Mouse (Mus musculus) heart, embryonic 15.5 days (tissue): Measurements from ENCODE around the gene Chd8. TPM values are rescaled to one million over a fixed set of nuclear protein-coding genes. Genes with fewer than 3 reads are reported as not detected.
"Not testable (repeated sequence)": the region's sequence is repeated elsewhere in the genome, so short reads cannot be mapped to it uniquely, and the experiment has no call there.

Experiments used
- ATAC-seq: fragments of 200-750 bp; cut with Nextera tagmentation; replicated peaks from 2 replicates; pipeline ENCODE4 v1.8.0; 2017; ENCODE audit warnings: low read depth, moderate TSS enrichment; ENCODE audit not compliant: insufficient number of reproducible peaks, insufficient read depth, low FRiP score
- H3K27ac ChIP-seq: fragments of 300-500 bp; sonication (generic); 2 replicates; pipeline ENCODE4 v1.5.1; 2015; ENCODE audit warnings: mild to moderate bottlenecking, inconsistent platforms
- H3K27me3 ChIP-seq: fragments of 300-500 bp; sonication (generic); 2 replicates; pipeline ENCODE4 v1.6.1; 2015; ENCODE audit warnings: inconsistent platforms
- H3K36me3 ChIP-seq: fragments of 300-500 bp; sonication (generic); 2 replicates; pipeline ENCODE4 v1.6.1; 2015; ENCODE audit warnings: mild to moderate bottlenecking, inconsistent platforms
- H3K4me1 ChIP-seq: fragments of 300-500 bp; sonication (generic); replicated peaks from 2 replicates; pipeline ENCODE4 v1.6.1; 2015; ENCODE audit warnings: inconsistent platforms
- H3K4me2 ChIP-seq: fragments of 300-500 bp; sonication (generic); 2 replicates; pipeline ENCODE4 v1.6.1; 2015; ENCODE audit warnings: inconsistent platforms, mild to moderate bottlenecking, moderate library complexity
- H3K4me3 ChIP-seq: fragments of 300-500 bp; sonication (generic); 2 replicates; pipeline ENCODE4 v1.5.1; 2015; ENCODE audit warnings: mild to moderate bottlenecking, inconsistent platforms
- H3K9ac ChIP-seq: fragments of 300-500 bp; sonication (generic); 2 replicates; pipeline ENCODE4 v1.6.1; 2015; ENCODE audit warnings: mild to moderate bottlenecking, inconsistent platforms
- H3K9me3 ChIP-seq: fragments of 300-500 bp; sonication (generic); replicated peaks from 2 replicates; pipeline ENCODE4 v1.6.1; 2016; ENCODE audit warnings: inconsistent platforms
- WGBS: fragments of 180-500 bp; shearing (Covaris S2); methylation state at CpG from one replicate; pipeline ENCODE4 v1.1.7; 2015; ENCODE audit warnings: mixed read lengths; 5-methylcytosine and 5-hydroxymethylcytosine counted together
- polyA plus RNA-seq: library from polyadenylated mRNA; unstranded; fragments of >200 nt; fragmentation: Nextera tagmentation; extraction: Ambion mirVana; gene quantifications from 2 replicates; pipeline ENCODE4 v1.2.1, GENCODE M21; 2015

Chd8 gene
- polyA plus RNA-seq = 17.2 and 22.1 TPM in 2 replicates

DNA sequence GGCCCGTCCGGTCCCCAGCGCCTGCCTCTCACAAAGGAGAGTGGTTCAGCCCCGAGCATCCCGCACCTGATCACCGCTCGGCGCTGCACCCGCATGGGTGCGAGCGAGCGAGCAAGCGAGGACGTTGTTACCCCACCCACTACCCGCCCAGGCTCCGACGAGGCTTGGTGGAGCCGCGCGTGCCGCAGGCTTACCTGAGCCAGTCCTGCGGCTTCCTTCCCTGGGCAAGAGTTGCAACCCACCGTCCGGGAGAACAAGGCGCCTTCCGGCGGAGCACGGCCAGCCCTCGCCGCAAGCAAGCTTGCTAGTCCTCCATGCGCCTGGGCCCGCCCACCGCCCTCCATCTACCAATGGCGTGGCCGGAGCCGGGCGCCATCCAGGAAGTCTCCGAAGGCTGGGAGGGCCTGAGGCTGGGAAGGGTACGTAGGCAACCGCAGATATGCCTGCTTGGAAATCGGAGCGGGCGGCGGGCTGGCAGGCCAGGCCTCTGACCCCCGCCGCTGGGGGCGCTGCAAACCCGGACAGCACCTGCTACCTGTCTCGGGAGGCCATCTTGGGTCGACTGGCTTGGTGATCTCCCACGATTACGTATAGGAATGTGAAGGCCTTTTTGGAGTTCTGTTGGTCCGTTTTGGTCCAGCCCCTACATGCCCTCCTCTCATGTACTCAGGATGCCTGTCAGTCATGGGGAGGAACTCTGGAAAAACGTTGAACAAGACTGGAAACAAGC, at the start of gene Chd8:
Chd8 (minus strand) TSS at position 297 of the 730 bp plus-strand sequence.
- no peaks in the 10 kb centered on the region for H3K9me3 ChIP-seq
- no peaks in the 10 kb centered on the region for H3K27me3 ChIP-seq
- H3K4me1 ChIP-seq = peaks cover 9% of the 10 kb centered on the region
- peak within 1 kb of the TSS; percentile 95 for H3K4me3 ChIP-seq
- H3K4me2 ChIP-seq = peak within 1 kb of the TSS; percentile 78
- peak; percentile 100 for ATAC-seq
- H3K9ac ChIP-seq = peak within 1 kb of the TSS; percentile 90
- peaks cover 6% of the 10 kb centered on the region; the same call in 1 of the 2 replicates for H3K36me3 ChIP-seq
- under 1% methylated on average over 54 of the region's 54 CpGs for WGBS
- peak within 1 kb of the TSS; percentile 94 for H3K27ac ChIP-seq

DNA sequence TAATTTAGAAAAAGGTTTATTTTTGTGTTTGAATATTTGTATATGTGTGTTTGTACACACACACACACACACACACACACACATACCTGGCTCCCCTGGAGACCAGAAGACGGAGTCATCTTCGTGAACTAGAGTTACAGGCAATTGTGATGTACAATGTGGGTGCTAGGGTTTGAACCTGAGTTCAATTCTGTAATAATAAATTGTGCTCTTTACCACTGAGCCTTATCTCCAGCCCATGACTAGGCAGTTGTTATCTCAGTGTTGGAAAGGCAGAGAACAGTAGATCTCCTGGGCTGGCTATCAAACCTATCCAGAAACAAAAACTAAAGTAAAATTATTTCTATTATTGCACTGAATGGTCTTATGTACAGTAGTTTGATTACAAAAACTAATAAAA, 48.5 kb upstream of the Chd8 start:
- 95% methylated on average over 2 of the region's 2 CpGs for WGBS
- peaks cover 4% of the 10 kb centered on the region; the same call in 1 of the 2 replicates for H3K36me3 ChIP-seq
- no peak for ATAC-seq
- H3K4me3 ChIP-seq = no peak overlapping the region
- H3K9ac ChIP-seq = no peak overlapping the region
- H3K4me2 ChIP-seq = no peak overlapping the region
- peaks cover 4% of the 10 kb centered on the region for H3K4me1 ChIP-seq
- H3K9me3 ChIP-seq = no peaks in the 10 kb centered on the region
- no peak overlapping the region for H3K27ac ChIP-seq
- no peaks in the 10 kb centered on the region for H3K27me3 ChIP-seq

DNA sequence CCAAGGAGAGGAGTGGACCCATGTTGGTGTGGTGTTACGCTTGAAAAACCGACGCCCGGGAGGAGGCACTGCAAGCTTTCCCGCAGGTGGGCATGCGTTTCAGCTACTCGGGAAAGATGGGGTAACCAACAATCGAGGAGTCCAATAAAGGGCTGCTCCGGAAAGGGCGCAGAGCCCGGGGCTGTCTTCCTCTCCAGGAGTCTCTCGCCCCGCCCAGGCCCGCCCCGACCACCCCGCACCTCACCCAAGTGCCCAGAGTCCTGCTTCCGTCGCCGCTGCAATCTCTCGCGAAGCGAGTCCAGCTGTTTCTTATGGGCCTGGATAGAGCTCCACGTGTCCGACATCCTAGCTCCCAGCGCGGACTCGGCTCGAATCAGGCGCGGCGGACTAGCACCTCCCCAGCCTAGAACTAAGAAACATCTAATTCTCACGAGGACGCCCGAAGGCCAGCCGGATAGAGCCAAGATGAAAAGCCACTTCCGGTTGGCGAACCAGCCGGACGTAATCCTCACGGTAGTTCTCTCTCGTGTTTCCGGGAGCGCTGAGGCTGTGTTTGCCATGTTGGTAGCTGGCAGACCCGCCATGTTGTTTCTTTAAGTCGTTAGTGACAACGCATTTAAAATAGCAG, 47.2 kb upstream of the Chd8 start, which contains the start of gene Mettl3:
Mettl3 (minus strand) TSS at position 485 of the 628 bp plus-strand sequence.
- WGBS = under 1% methylated on average over 46 of the region's 46 CpGs
- Histone ChIP-seq H3K9me3 (no peaks in the 10 kb centered on the region), H3K27me3 (no peaks in the 10 kb centered on the region), H3K4me1 (peaks cover 4% of the 10 kb centered on the region), H3K27ac (peak within 1 kb of the TSS; percentile 90), H3K9ac (peak within 1 kb of the TSS; percentile 64), H3K36me3 (peaks cover 7% of the 10 kb centered on the region), H3K4me3 (peak within 1 kb of the TSS; percentile 69), H3K4me2 (peak within 1 kb of the TSS; percentile 69)
- ATAC-seq = peak; percentile 93

DNA sequence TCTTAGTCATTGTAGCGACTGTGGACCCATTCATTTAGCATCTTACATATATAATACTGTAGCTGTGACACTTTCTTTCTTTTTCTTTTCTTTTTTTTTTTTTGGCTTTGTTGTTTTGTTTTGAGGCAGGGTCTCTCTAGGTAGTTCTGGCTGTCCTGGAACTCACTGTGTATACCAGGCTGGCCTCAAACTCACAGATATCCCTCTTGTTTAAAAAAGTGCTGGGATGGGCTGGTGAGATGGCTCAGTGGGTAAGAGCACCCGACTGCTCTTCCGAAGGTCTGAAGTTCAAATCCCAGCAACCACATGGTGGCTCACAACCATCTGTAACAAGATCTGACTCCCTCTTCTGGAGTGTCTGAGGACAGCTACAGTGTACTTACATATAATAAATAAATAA, 45.9 kb upstream of the Chd8 start:
- ATAC-seq, H3K27me3 ChIP-seq, H3K4me2 ChIP-seq, H3K27ac ChIP-seq, H3K4me1 ChIP-seq, H3K4me3 ChIP-seq, H3K9me3 ChIP-seq, H3K9ac ChIP-seq: not testable (repeated sequence)
- WGBS = 95% methylated on average over 3 of the region's 3 CpGs
- H3K36me3 ChIP-seq = peaks cover 17% of the 10 kb centered on the region

DNA sequence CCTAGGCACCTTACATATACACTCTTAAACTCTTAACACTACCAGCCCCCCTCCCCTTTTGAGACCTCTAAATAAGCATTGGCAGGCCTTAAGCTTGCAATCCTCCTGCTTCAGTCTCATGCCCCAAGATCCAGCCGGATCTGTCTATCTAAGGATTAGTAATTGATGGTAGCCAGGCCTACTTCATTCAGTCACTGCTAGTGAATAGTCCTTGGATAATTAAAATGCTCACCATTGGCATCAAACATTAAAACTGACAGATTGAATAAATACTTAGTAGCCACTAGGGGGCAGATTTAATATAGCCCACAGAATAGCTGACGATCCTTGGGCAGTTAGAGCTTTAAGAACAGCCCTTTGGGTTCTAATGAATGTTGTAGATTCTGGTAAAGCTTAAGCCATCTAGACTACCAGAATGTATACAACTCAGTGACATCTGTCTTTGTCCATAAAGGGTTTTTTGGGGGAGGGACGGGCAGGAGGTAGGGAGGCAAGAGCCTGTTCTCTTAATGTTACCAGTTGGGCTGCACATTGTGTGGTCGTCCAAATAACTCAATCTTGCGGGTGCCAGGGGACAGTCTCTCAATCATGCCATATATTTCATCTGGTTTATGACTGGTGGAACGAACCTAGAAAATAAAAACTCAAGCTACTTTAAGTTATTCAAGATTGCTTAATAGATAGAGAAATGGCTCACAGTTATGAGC, 38.1 kb upstream of the Chd8 start:
- Histone ChIP-seq H3K4me1 (no peaks in the 10 kb centered on the region), H3K4me2 (no peak overlapping the region), H3K36me3 (peaks cover 86% of the 10 kb centered on the region), H3K4me3 (no peak overlapping the region), H3K27me3 (no peaks in the 10 kb centered on the region), H3K9ac (no peak overlapping the region), H3K27ac (no peak overlapping the region), H3K9me3 (no peaks in the 10 kb centered on the region)
- ATAC-seq = no peak
- 66% methylated on average over 6 of the region's 6 CpGs for WGBS

DNA sequence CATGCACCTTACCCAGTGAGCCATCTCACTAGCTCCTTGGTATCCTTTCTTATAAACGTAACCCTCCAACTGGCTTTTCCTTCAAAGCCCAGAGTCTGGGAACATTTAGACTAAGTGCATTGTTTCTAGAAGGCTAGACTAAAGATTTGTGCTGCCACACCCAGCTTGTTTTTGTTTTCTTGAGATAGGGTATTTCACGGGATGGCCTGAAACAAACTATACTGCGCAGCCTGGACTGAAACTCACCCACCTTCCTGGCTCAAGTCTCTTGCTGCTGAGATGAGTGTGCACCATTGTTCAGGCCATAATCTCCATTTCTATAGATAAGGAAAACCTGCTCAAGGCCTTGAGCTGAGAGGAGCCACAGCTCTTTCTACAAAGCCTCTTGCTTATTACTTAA, 26.6 kb upstream of the Chd8 start:
- no peak overlapping the region for H3K4me3 ChIP-seq
- WGBS = 80% methylated on average over 3 of the region's 3 CpGs
- H3K4me1 ChIP-seq = peaks cover 7% of the 10 kb centered on the region
- H3K27ac ChIP-seq = no peak overlapping the region
- peaks cover 30% of the 10 kb centered on the region for H3K36me3 ChIP-seq
- ATAC-seq = no peak
- no peaks in the 10 kb centered on the region for H3K27me3 ChIP-seq
- H3K4me2 ChIP-seq = no peak overlapping the region
- H3K9ac ChIP-seq = no peak overlapping the region
- no peaks in the 10 kb centered on the region for H3K9me3 ChIP-seq

DNA sequence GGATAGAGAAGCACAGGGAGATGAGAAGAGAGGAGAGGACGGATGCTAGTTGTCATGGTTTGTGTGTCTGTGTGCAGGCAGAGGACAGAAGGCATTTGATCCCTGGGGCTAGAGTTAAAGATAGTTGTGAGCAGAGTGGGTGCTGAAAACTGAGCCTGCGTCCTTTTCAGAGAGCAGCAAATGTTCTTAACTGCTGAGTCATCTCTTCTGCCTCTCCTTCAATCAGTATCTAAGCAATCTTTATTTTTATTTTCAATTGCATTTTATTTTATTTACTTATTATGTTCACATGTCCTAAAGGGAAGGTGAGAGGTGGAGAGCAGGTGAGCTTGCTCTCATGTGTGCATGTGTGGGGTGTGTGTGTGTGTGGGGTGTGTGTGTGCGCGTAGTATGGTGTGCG, 26.0 kb upstream of the Chd8 start:
- Histone ChIP-seq H3K4me1 (peaks cover 7% of the 10 kb centered on the region), H3K4me3 (no peak overlapping the region), H3K27ac (no peak overlapping the region), H3K9ac (no peak overlapping the region), H3K4me2 (no peak overlapping the region), H3K9me3 (no peaks in the 10 kb centered on the region), H3K27me3 (no peaks in the 10 kb centered on the region), H3K36me3 (peaks cover 27% of the 10 kb centered on the region)
- 88% methylated on average over 5 of the region's 5 CpGs for WGBS
- no peak for ATAC-seq

DNA sequence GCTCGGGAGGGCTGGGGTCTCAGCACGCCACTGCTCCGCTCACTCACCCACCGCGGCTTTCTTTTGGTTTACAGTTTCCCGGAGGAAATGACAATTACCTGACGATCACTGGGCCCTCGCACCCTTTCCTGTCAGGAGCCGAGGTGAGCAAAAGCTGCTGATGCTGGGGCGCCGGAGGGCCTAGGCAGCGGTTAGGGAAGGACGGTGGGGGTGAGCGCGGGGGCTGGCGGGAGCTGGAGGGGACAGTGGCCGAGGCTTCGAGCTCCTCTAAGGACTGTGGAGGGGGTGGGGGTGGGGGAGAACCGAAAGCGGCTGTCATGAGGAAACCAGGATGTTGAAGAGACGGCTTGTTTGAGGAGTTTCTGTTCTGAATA, 22.2 kb upstream of the Chd8 start:
- Histone ChIP-seq H3K9ac (peak overlapping the region; percentile 85), H3K4me1 (peaks cover 11% of the 10 kb centered on the region), H3K4me2 (peak overlapping the region; percentile 75), H3K27me3 (no peaks in the 10 kb centered on the region), H3K27ac (peak overlapping the region; percentile 90), H3K4me3 (peak overlapping the region; percentile 96), H3K36me3 (peaks cover 8% of the 10 kb centered on the region), H3K9me3 (no peaks in the 10 kb centered on the region)
- WGBS = under 1% methylated on average over 21 of the region's 21 CpGs
- no peak; the same call in 1 of the 2 replicates for ATAC-seq

DNA sequence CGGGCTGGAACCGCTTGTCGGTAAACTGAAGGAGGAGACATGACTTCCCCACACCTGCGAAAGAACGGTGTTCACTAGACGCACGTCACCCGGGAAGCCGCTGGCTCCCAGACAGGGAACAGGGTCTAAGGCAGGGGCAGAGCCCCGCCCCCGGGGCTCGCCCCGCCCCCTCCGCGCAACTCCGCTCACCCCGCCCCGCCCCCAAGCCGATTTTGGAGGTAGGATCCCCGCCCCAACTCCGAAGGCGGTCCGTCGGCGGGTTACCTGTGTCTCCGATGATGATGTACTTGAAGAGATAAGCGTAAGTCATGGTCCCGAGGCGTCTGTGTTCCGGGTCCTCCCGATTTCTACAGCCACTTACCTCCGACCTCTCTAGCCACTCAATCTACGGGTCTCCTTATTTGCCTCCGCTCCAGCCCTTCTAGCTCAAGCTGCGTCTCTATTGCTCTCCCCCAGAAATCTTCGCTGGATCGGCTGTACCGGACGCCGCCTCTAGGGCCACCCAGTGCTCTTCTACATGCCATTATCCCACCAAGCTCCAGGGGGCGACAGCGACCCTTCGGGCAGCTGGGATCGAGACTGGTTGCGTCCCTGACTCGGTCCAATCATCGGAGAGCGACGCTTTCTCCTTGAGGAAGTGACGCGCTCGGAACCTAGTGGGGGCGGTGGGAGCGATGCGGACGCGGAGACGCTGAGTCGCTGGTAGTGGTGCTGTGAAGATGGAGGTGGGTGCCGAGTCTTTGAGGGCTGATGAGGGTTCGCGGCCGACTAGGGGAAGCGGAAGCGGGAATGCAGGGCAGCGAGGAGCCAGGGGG, 21.6 kb upstream of the Chd8 start, which contains the start of the genes Tox4 and Rab2b:
Tox4 (plus strand) TSS at position 215 of the 815 bp plus-strand sequence.
Rab2b (minus strand) TSS at position 614 of the 815 bp plus-strand sequence.
- peak; percentile 98 for ATAC-seq
- Histone ChIP-seq H3K27me3 (no peaks in the 10 kb centered on the region), H3K4me3 (peak within 1 kb of the TSS; percentile 96), H3K27ac (peak within 1 kb of the TSS; percentile 90), H3K4me1 (peaks cover 11% of the 10 kb centered on the region), H3K9me3 (no peaks in the 10 kb centered on the region), H3K4me2 (peak within 1 kb of the TSS; percentile 75), H3K9ac (peak within 1 kb of the TSS; percentile 85), H3K36me3 (peaks cover 10% of the 10 kb centered on the region)
- under 1% methylated on average over 66 of the region's 66 CpGs for WGBS

DNA sequence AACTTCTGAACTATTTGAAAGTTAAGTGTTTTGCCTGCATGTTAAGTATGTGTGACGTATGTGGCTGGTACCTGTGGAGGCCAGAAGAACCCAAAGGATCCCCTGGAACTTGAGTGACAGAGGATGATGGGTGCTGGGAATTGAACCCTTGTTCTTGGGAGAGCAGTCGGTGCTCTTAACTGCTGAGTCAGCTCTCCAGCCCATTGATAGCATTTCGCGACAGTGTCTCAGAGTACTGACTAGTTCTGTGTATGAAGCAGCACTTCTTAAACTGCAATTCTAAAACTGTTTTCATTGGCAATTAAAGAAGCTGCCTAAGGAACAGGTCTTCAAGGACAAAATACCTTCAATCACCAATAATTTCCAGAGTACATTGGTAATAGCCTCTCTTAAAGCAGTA, 19.6 kb upstream of the Chd8 start:
- ATAC-seq = no peak
- H3K27me3 ChIP-seq = no peaks in the 10 kb centered on the region
- H3K27ac ChIP-seq = no peak overlapping the region
- H3K4me2 ChIP-seq = no peak overlapping the region
- WGBS = 81% methylated on average over 4 of the region's 4 CpGs
- no peaks in the 10 kb centered on the region for H3K9me3 ChIP-seq
- H3K36me3 ChIP-seq = peaks cover 16% of the 10 kb centered on the region
- no peak overlapping the region for H3K9ac ChIP-seq
- peaks cover 11% of the 10 kb centered on the region for H3K4me1 ChIP-seq
- H3K4me3 ChIP-seq = no peak overlapping the region
